Mouse (Mus musculus): Measurements from ENCODE around the gene Nol7. TPM values are rescaled to one million over a fixed set of nuclear protein-coding genes. Genes with fewer than 3 reads are reported as not detected.

Nol7 gene
- polyA plus RNA-seq, 1 experiment, result 66.0 TPM

- Histone ChIP-seq H3K27ac (ENCODE audit: insufficient read depth, low read depth, low read length) (no peak overlapping the region), H3K27me3 (ENCODE audit: control insufficient read depth, insufficient read depth, low read length) (no peaks in the 10 kb centered on the region), H3K36me3 (ENCODE audit: control insufficient read depth, insufficient read depth, low read length) (peaks cover 56% of the 10 kb centered on the region), H3K4me1 (ENCODE audit: control insufficient read depth, insufficient read depth, insufficient read length, low read length) (no peaks in the 10 kb centered on the region), H3K4me3 (ENCODE audit: low read depth, low read length) (no peak overlapping the region)
- WGBS, result 75% methylated on average over 1 of the region's 1 CpGs
- no peak for TF ChIP-seq CTCF (IDR thresholded peaks at IDR 0.05; ENCODE audit: extremely low read depth, insufficient read length, insufficient replicate concordance, low read depth, low read length)
- no peak for TF ChIP-seq POLR2A (IDR thresholded peaks at IDR 0.05; ENCODE audit: low read depth, low read length)
Measured at GRCm38 (mm10) chr13:43415249-43415648, 17.1 kb downstream of the Nol7 start.

DNA sequence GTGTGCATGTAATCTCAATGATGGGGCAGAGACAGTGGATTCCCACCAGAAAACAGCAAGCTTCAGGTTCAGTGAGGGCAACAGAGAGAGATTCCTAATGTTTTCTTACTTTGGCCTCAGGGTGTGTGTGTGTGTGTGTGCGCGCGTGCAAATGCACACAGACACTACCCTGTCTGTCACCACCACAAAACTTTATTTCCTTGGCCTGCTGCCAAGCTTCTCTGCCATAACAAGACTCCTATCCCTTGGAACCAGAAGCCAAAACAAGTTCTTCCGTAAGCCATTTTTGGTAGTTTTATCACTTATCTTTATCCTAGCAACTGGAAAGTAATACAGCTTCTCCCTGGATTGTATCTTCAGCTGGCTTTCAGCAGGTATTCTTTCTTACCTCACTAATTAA lies 30.2 kb downstream of the Nol7 start:
- H3K4me1 ChIP-seq (ENCODE audit: control insufficient read depth, insufficient read depth, insufficient read length, low read length), result no peaks in the 10 kb centered on the region
- H3K27me3 ChIP-seq (ENCODE audit: control insufficient read depth, insufficient read depth, low read length), result no peaks in the 10 kb centered on the region
- no peak overlapping the region for H3K27ac ChIP-seq (ENCODE audit: insufficient read depth, low read depth, low read length)
- TF ChIP-seq POLR2A (IDR thresholded peaks at IDR 0.05; ENCODE audit: low read depth, low read length) (no peak), CTCF (IDR thresholded peaks at IDR 0.05; ENCODE audit: extremely low read depth, insufficient read length, insufficient replicate concordance, low read depth, low read length) (no peak)
- H3K4me3 ChIP-seq (ENCODE audit: low read depth, low read length), result no peak overlapping the region
- peaks cover 9% of the 10 kb centered on the region for H3K36me3 ChIP-seq (ENCODE audit: control insufficient read depth, insufficient read depth, low read length)
- 76% methylated on average over 4 of the region's 4 CpGs for WGBS

DNA sequence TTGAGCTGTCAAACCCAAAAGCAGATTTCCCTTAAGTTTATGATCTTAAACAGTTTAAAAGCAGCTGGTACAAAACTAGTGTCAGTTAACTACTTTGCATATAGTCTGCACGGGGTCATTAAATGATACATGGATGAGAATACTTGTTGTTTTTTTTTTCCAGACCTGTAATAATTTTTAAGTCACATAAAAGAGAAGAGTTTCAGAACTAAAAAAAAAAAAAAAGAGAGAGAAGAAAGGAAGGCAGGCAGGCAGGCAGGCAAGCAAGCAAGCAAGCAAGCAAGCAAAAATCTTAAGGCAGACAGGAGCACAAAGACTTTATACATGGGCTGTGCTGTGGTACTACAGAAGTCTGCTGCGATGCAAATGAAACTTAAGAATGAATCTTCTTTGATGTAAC lies 35.2 kb downstream of the Nol7 start:
- 85% methylated on average over 2 of the region's 2 CpGs for WGBS
- Histone ChIP-seq H3K36me3 (ENCODE audit: control insufficient read depth, insufficient read depth, low read length) (0 out of 2 replicates have a peak, but pooled peaks cover 1% of the 10 kb centered on the region), H3K4me3 (ENCODE audit: low read depth, low read length) (no peak overlapping the region), H3K27ac (ENCODE audit: insufficient read depth, low read depth, low read length) (no peak overlapping the region), H3K4me1 (ENCODE audit: control insufficient read depth, insufficient read depth, insufficient read length, low read length) (no peaks in the 10 kb centered on the region), H3K27me3 (ENCODE audit: control insufficient read depth, insufficient read depth, low read length) (no peaks in the 10 kb centered on the region)
- TF ChIP-seq CTCF (IDR thresholded peaks at IDR 0.05; ENCODE audit: extremely low read depth, insufficient read length, insufficient replicate concordance, low read depth, low read length) (no peak), POLR2A (IDR thresholded peaks at IDR 0.05; ENCODE audit: low read depth, low read length) (no peak)

- Histone ChIP-seq H3K4me3 (ENCODE audit: low read depth, low read length) (no peak overlapping the region), H3K4me1 (ENCODE audit: control insufficient read depth, insufficient read depth, insufficient read length, low read length) (no peaks in the 10 kb centered on the region)
- 100% methylated on average over 1 of the region's 1 CpGs for WGBS
Measured at GRCm38 (mm10) chr13:43440376-43440775, 42.2 kb downstream of the Nol7 start.

GRCm38 (mm10) chr13:43442551-43442950 lies 44.4 kb downstream of the Nol7 start:
- Histone ChIP-seq H3K4me1 (ENCODE audit: control insufficient read depth, insufficient read depth, insufficient read length, low read length) (0 out of 2 replicates have a peak, but pooled peaks cover 2% of the 10 kb centered on the region), H3K27ac (ENCODE audit: insufficient read depth, low read depth, low read length) (no peak overlapping the region), H3K27me3 (ENCODE audit: control insufficient read depth, insufficient read depth, low read length) (no peaks in the 10 kb centered on the region), H3K4me3 (ENCODE audit: low read depth, low read length) (no peak overlapping the region), H3K36me3 (ENCODE audit: control insufficient read depth, insufficient read depth, low read length) (no peaks in the 10 kb centered on the region)
- WGBS, result 40% methylated on average over 1 of the region's 1 CpGs
- TF ChIP-seq CTCF (IDR thresholded peaks at IDR 0.05; ENCODE audit: extremely low read depth, insufficient read length, insufficient replicate concordance, low read depth, low read length) (no peak), POLR2A (IDR thresholded peaks at IDR 0.05; ENCODE audit: low read depth, low read length) (no peak)

More at GRCm38 (mm10) chr13:43440376-43440775, 42.2 kb downstream of the Nol7 start:
- TF ChIP-seq CTCF (IDR thresholded peaks at IDR 0.05; ENCODE audit: extremely low read depth, insufficient read length, insufficient replicate concordance, low read depth, low read length) (no peak), POLR2A (IDR thresholded peaks at IDR 0.05; ENCODE audit: low read depth, low read length) (no peak)
- Histone ChIP-seq H3K27me3 (ENCODE audit: control insufficient read depth, insufficient read depth, low read length) (no peaks in the 10 kb centered on the region), H3K27ac (ENCODE audit: insufficient read depth, low read depth, low read length) (no peak overlapping the region), H3K36me3 (ENCODE audit: control insufficient read depth, insufficient read depth, low read length) (no peaks in the 10 kb centered on the region)

DNA sequence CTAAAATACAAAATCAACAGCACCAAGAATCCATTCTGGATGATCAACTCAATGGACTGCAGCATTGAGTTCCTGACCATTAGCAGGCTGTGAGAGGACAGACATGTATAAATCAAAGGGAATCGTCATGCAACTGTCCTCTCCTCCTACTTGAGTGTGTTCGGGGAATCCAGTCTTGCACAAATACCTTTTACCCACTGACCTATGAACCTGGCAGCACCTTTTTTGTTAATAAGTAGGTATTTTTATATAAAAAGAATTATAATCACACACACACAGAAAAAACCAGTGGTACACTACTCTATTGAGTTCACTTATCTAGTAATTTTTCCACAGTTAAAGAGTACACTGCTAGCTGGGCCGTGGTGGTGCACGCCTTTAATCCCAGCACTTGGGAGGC lies 45.5 kb downstream of the Nol7 start:
- WGBS, result 89% methylated on average over 4 of the region's 4 CpGs
- Histone ChIP-seq H3K36me3 (ENCODE audit: control insufficient read depth, insufficient read depth, low read length) (no peaks in the 10 kb centered on the region), H3K4me1 (ENCODE audit: control insufficient read depth, insufficient read depth, insufficient read length, low read length) (0 out of 2 replicates have a peak, but pooled peaks cover 2% of the 10 kb centered on the region), H3K27ac (ENCODE audit: insufficient read depth, low read depth, low read length) (no peak overlapping the region), H3K27me3 (ENCODE audit: control insufficient read depth, insufficient read depth, low read length) (no peaks in the 10 kb centered on the region), H3K4me3 (ENCODE audit: low read depth, low read length) (no peak overlapping the region)
- TF ChIP-seq POLR2A (IDR thresholded peaks at IDR 0.05; ENCODE audit: low read depth, low read length) (no peak), CTCF (IDR thresholded peaks at IDR 0.05; ENCODE audit: extremely low read depth, insufficient read length, insufficient replicate concordance, low read depth, low read length) (no peak)

GRCm38 (mm10) chr13:43444717-43445116 lies 46.5 kb downstream of the Nol7 start:
- Histone ChIP-seq H3K27me3 (ENCODE audit: control insufficient read depth, insufficient read depth, low read length) (no peaks in the 10 kb centered on the region), H3K4me3 (ENCODE audit: low read depth, low read length) (no peak overlapping the region), H3K4me1 (ENCODE audit: control insufficient read depth, insufficient read depth, insufficient read length, low read length) (0 out of 2 replicates have a peak, but pooled peaks cover 2% of the 10 kb centered on the region), H3K27ac (ENCODE audit: insufficient read depth, low read depth, low read length) (no peak overlapping the region), H3K36me3 (ENCODE audit: control insufficient read depth, insufficient read depth, low read length) (no peaks in the 10 kb centered on the region)
- WGBS, result 91% methylated on average over 3 of the region's 3 CpGs
- TF ChIP-seq CTCF (IDR thresholded peaks at IDR 0.05; ENCODE audit: extremely low read depth, insufficient read length, insufficient replicate concordance, low read depth, low read length), result no peak
- TF ChIP-seq POLR2A (IDR thresholded peaks at IDR 0.05; ENCODE audit: low read depth, low read length), result no peak
